Mouse (Mus musculus) midbrain, embryonic 14.5 days (tissue): ENCODE measurements around the gene Sod1. TPM values are rescaled to one million over a fixed set of nuclear protein-coding genes. Genes with fewer than 3 reads are reported as not detected.
A peak's percentile ranks its signal among the peaks of the same experiment; 100 is the strongest.

Source experiments
- ATAC-seq: fragments of 200-750 bp; cut with Nextera tagmentation; 2 replicates; pipeline ENCODE4 v1.8.0; 2017; ENCODE audit warnings: moderate number of reproducible peaks, moderate library complexity; ENCODE audit not compliant: low FRiP score, low TSS enrichment
- DNase-seq: peaks from one replicate; pipeline ENCODE4 v3.0.0-alpha.2; 2015
- H3K27ac ChIP-seq: fragments of 300-500 bp; sonication (generic); replicated peaks from 2 replicates; pipeline ENCODE4 v1.5.1; 2014; ENCODE audit warnings: mild to moderate bottlenecking, low read depth, low read length, moderate library complexity
- H3K27me3 ChIP-seq: fragments of 300-500 bp; sonication (generic); 2 replicates; pipeline ENCODE4 v1.6.1; 2014; ENCODE audit warnings: low read length, control low read depth, mixed read lengths; ENCODE audit not compliant: control insufficient read depth, insufficient read depth
- H3K36me3 ChIP-seq: fragments of 300-500 bp; sonication (generic); 2 replicates; pipeline ENCODE4 v1.6.1; 2014; ENCODE audit warnings: low read length, control low read depth; ENCODE audit not compliant: control insufficient read depth, insufficient read depth
- H3K4me1 ChIP-seq: fragments of 300-500 bp; sonication (generic); 2 replicates; pipeline ENCODE4 v1.6.1; 2014; ENCODE audit warnings: mild to moderate bottlenecking, antibody characterized with exemption, low read length, control low read depth; ENCODE audit not compliant: control insufficient read depth, insufficient read depth
- H3K4me2 ChIP-seq: fragments of 300-500 bp; sonication (generic); 2 replicates; pipeline ENCODE4 v1.6.1; 2014; ENCODE audit warnings: mild to moderate bottlenecking, low read length, moderate library complexity
- H3K4me3 ChIP-seq: fragments of 300-500 bp; sonication (generic); replicated peaks from 2 replicates; pipeline ENCODE4 v1.5.1; 2014; ENCODE audit warnings: low read depth, low read length
- H3K9ac ChIP-seq: fragments of 300-500 bp; sonication (generic); replicated peaks from 2 replicates; pipeline ENCODE4 v1.6.1; 2014; ENCODE audit warnings: mild to moderate bottlenecking, low read length, moderate library complexity
- H3K9me3 ChIP-seq: fragments of 300-500 bp; sonication (generic); 2 replicates; pipeline ENCODE4 v1.6.1; 2016; ENCODE audit warnings: low read length, control low read depth, mixed read lengths; ENCODE audit not compliant: control insufficient read depth
- WGBS: fragments of 180-500 bp; shearing (Covaris S2); extraction: QIAGEN DNeasy Blood & Tissue Kit; methylation state at CpG from one replicate; pipeline ENCODE4 v1.1.7; 2014; 5-methylcytosine and 5-hydroxymethylcytosine counted together
- polyA plus RNA-seq: library from polyadenylated mRNA; unstranded; fragments of >200 nt; fragmentation: Nextera tagmentation; extraction: Ambion mirVana; gene quantifications from 2 replicates; pipeline ENCODE4 v1.2.1, GENCODE M21; 2014

The Sod1 gene
- polyA plus RNA-seq, 1 experiment from 2014 or later = 866 TPM

- Histone ChIP-seq H3K4me3 (no peak overlapping the region), H3K27me3 (no peaks in the 10 kb centered on the region), H3K4me2 (no peak overlapping the region), H3K27ac (no peak overlapping the region), H3K36me3 (peaks cover 3% of the 10 kb centered on the region), H3K4me1 (no peaks in the 10 kb centered on the region), H3K9me3 (no peaks in the 10 kb centered on the region), H3K9ac (no peak overlapping the region)
- DNase-seq (peak; percentile 20), ATAC-seq (no peak)
- WGBS = 39% methylated on average over 1 of the region's 1 CpGs
Measured at GRCm38 (mm10) chr16:90266581-90266980, 46.0 kb downstream of the Sod1 start.

GRCm38 (mm10) chr16:90275521-90275920 lies 55.0 kb downstream of the Sod1 start:
- H3K27ac ChIP-seq = no peak overlapping the region
- no peak for ATAC-seq
- H3K27me3 ChIP-seq = no peaks in the 10 kb centered on the region
- H3K9ac ChIP-seq = no peak overlapping the region
- H3K9me3 ChIP-seq = no peaks in the 10 kb centered on the region
- H3K36me3 ChIP-seq = no peaks in the 10 kb centered on the region
- 89% methylated on average over 6 of the region's 6 CpGs for WGBS
- H3K4me3 ChIP-seq = no peak overlapping the region
- no peak for DNase-seq
- no peak overlapping the region for H3K4me2 ChIP-seq
- peaks cover 3% of the 10 kb centered on the region; the same call in 1 of the 2 replicates for H3K4me1 ChIP-seq

Other genes with a start within 250 kb of the Sod1 start
- gene Tiam1, start 77.0 kb upstream of the Sod1 start, polyA plus RNA-seq = 34.6 and 40.0 TPM in 2 replicates
- 18.9 and 28.2 TPM in 2 replicates for gene Scaf4, start 63.7 kb downstream of the Sod1 start, polyA plus RNA-seq
- gene Hunk, start 165.3 kb downstream of the Sod1 start, polyA plus RNA-seq = 8.1 and 8.7 TPM in 2 replicates